Mouse (Mus musculus) neural tube, embryonic 14.5 days (tissue): ENCODE data around the gene C1galt1. TPM values are rescaled to one million over a fixed set of nuclear protein-coding genes. Genes with fewer than 3 reads are reported as not detected.

ENCODE experiments used
- ATAC-seq: fragments of 200-750 bp; cut with Nextera tagmentation; 2 replicates; pipeline ENCODE4 v1.8.0; 2017; ENCODE audit warnings: low read depth, mild to moderate bottlenecking, moderate TSS enrichment, moderate library complexity
- H3K27ac ChIP-seq: fragments of 300-500 bp; sonication (generic); 2 replicates; pipeline ENCODE4 v1.5.1; 2014; ENCODE audit warnings: low read depth, mild to moderate bottlenecking, control low read depth, low read length, moderate library complexity, mixed read lengths
- H3K27me3 ChIP-seq: fragments of 300-500 bp; sonication (generic); 2 replicates; pipeline ENCODE4 v1.6.1; 2014; ENCODE audit warnings: low read length; ENCODE audit not compliant: control insufficient read depth, insufficient read depth
- H3K36me3 ChIP-seq: fragments of 300-500 bp; sonication (generic); 2 replicates; pipeline ENCODE4 v1.6.1; 2014; ENCODE audit warnings: low read length, mixed read lengths; ENCODE audit not compliant: control insufficient read depth, insufficient read depth
- H3K4me1 ChIP-seq: fragments of 300-500 bp; sonication (generic); 2 replicates; pipeline ENCODE4 v1.6.1; 2014; ENCODE audit warnings: low read length; ENCODE audit not compliant: control insufficient read depth, insufficient read depth
- H3K4me2 ChIP-seq: fragments of 300-500 bp; sonication (generic); 2 replicates; pipeline ENCODE4 v1.6.1; 2014; ENCODE audit warnings: mild to moderate bottlenecking, low read depth, low read length, control low read depth
- H3K4me3 ChIP-seq: fragments of 300-500 bp; sonication (generic); 2 replicates; pipeline ENCODE4 v1.5.1; 2014; ENCODE audit warnings: low read depth, low read length, control low read depth, mixed read lengths
- H3K9ac ChIP-seq: fragments of 300-500 bp; sonication (generic); replicated peaks from 2 replicates; pipeline ENCODE4 v1.6.1; 2014; ENCODE audit warnings: low read depth, mild to moderate bottlenecking, control low read depth, low read length, mixed read lengths
- H3K9me3 ChIP-seq: fragments of 300-500 bp; sonication (generic); 2 replicates; pipeline ENCODE4 v1.6.1; 2016; ENCODE audit warnings: low read length; ENCODE audit not compliant: control insufficient read depth
- WGBS: fragments of 180-500 bp; shearing (Covaris S2); extraction: QIAGEN DNeasy Blood & Tissue Kit; methylation state at CpG from one replicate; pipeline ENCODE4 v1.1.7; 2014; 5-methylcytosine and 5-hydroxymethylcytosine counted together
- polyA plus RNA-seq: library from polyadenylated mRNA; unstranded; fragments of >200 nt; fragmentation: Nextera tagmentation; extraction: Ambion mirVana; gene quantifications from 2 replicates; pipeline ENCODE4 v1.2.1, GENCODE M21; 2014

C1galt1 gene
- polyA plus RNA-seq, 1 experiment from 2014 or later, result 3.7 TPM

DNA sequence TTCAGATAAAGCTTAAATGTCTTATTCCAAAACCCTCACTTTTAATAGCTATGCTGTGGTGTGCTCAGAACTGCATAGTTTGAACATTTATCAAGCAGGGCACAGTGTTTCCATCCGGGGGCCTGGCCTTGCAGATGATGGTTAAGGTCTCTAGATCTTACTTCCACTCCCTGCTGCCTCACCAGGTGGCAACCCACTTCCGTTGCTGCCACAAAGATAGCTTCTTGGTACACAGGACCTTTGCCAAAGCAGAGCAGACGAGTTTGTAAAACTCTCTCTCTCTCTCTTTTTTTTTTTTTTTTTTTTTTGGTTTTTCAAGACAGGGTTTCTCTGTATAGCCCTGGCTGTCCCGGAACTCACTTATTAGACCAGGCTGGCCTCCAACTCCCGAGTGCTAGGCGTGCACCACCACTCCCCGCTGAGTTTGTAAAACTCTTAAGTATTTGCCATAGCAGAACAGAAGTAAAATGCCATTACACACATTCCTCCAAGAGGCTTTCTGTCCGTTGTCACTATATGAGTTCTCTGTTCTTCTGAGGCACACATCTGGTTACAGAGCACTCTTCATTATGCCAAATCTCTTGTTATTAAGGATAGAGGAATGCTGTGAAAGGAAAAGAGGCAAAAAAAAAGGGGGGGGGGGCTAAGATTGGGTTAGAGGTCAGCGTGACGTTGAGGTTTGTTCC, 773 bp upstream of the C1galt1 start:
- Histone ChIP-seq H3K4me2 (peak overlapping the region; percentile 29), H3K4me1 (peaks cover 14% of the 10 kb centered on the region; the same call in 1 of the 2 replicates), H3K9me3 (no peaks in the 10 kb centered on the region), H3K27ac (peak overlapping the region; percentile 23; the same call in 1 of the 2 replicates), H3K4me3 (peak overlapping the region; percentile 79), H3K9ac (no peak overlapping the region), H3K27me3 (no peaks in the 10 kb centered on the region), H3K36me3 (no peaks in the 10 kb centered on the region)
- 59% methylated on average over 10 of the region's 10 CpGs for WGBS
- peak; percentile 6 for ATAC-seq

DNA sequence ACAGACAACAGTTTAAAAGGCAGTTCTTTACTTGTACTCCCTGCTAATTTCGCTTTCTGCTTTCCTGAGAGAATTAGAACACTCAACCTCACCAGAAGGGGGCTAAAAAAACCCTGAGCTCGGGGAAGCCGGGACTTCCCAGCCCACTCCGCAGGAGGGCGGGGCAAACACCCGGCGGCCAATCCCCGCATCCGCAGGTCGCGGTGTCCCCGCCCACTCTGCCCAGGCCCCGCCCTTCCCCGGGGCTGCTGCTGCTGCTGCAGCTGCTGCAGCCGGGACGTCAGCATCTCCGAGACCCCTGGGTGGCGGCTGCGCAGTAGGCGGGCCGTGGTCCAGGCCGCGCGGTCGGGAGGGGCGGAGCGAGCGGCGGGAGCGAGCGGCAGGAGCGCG, 235 bp upstream of the C1galt1 start:
- peak; percentile 99 for ATAC-seq
- peaks cover 14% of the 10 kb centered on the region; the same call in 1 of the 2 replicates for H3K4me1 ChIP-seq
- H3K4me3 ChIP-seq, result peak overlapping the region; percentile 79
- WGBS, result under 1% methylated on average over 27 of the region's 33 CpGs
- peak overlapping the region; percentile 89 for H3K27ac ChIP-seq
- H3K9ac ChIP-seq, result peak overlapping the region; percentile 92
- H3K36me3 ChIP-seq, result no peaks in the 10 kb centered on the region
- no peaks in the 10 kb centered on the region for H3K9me3 ChIP-seq
- peak overlapping the region; percentile 29 for H3K4me2 ChIP-seq
- no peaks in the 10 kb centered on the region for H3K27me3 ChIP-seq

GRCm38 (mm10) chr6:7845680-7846017, 1.0 kb downstream of the C1galt1 start:
- peak overlapping the region; percentile 79 for H3K4me3 ChIP-seq
- peak overlapping the region; percentile 61 for H3K4me2 ChIP-seq
- ATAC-seq, result no peak
- no peaks in the 10 kb centered on the region for H3K9me3 ChIP-seq
- peaks cover 14% of the 10 kb centered on the region; the same call in 1 of the 2 replicates for H3K4me1 ChIP-seq
- WGBS, result 25% methylated on average over 6 of the region's 6 CpGs
- H3K9ac ChIP-seq, result no peak overlapping the region
- no peaks in the 10 kb centered on the region for H3K36me3 ChIP-seq
- no peak overlapping the region for H3K27ac ChIP-seq
- H3K27me3 ChIP-seq, result no peaks in the 10 kb centered on the region

- Histone ChIP-seq H3K9ac (no peak overlapping the region), H3K27ac (no peak overlapping the region), H3K4me2 (peak overlapping the region; percentile 6; the same call in 1 of the 2 replicates), H3K36me3 (no peaks in the 10 kb centered on the region), H3K4me1 (peaks cover 14% of the 10 kb centered on the region; the same call in 1 of the 2 replicates), H3K27me3 (no peaks in the 10 kb centered on the region), H3K9me3 (no peaks in the 10 kb centered on the region), H3K4me3 (no peak overlapping the region)
- 79% methylated on average over 8 of the region's 8 CpGs for WGBS
- no peak for ATAC-seq
These were observed 2.2 kb downstream of the C1galt1 start for GRCm38 (mm10) chr6:7846726-7847439.

DNA sequence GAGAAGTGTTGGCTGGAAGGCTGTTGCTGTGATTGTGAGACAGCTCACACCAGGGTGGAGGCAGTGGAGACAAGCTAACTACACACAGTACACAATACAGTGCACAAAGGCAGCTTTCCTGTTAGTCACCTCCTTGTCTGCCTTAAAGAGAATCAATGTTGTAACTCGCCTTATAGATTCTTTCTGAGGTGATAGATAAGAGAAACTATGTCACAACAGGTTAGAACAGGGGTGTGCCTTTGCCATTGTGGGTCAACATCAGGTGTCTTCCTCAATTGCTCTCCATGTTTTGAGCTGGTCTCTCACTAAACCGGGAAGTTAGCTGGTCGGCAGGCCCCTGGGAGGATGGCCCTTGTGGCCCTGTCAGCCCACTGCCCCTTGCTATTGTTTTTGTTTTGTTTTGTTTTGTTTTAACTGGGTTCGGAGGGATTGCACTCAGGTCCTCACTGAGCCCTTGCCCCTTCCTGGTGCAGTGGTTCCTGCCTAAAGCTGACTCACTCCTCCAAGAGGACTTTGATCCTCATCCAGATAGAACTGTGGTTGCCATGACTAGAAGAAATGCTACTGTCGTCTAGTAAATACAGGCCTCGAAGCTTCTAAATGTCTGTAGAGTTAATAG, 3.4 kb downstream of the C1galt1 start:
- Histone ChIP-seq H3K27ac (no peak overlapping the region), H3K4me2 (no peak overlapping the region), H3K4me1 (peaks cover 14% of the 10 kb centered on the region; the same call in 1 of the 2 replicates), H3K36me3 (no peaks in the 10 kb centered on the region), H3K27me3 (no peaks in the 10 kb centered on the region), H3K9me3 (no peaks in the 10 kb centered on the region), H3K9ac (no peak overlapping the region), H3K4me3 (no peak overlapping the region)
- no peak for ATAC-seq
- WGBS, result 72% methylated on average over 6 of the region's 6 CpGs

DNA sequence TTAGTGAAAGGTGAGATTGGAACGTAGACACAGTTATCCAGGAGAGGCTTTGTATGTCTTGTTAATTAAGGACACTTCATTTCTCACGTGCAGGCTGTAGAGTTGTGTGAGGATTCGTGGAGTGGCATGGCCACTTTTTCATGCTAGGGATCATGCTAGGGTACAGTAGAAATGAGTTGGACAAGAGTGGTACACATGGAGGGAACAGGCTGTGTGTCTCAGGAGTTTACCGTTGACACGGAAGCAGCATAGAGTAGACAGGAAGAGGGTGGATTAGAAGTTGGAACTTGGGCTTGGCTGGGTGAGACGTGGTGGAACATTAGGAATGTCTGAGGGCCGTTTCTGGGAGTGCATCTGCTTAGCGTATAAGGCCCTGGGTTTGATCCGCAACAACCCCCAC, 4.1 kb downstream of the C1galt1 start:
- no peak overlapping the region for H3K4me2 ChIP-seq
- peaks cover 14% of the 10 kb centered on the region; the same call in 1 of the 2 replicates for H3K4me1 ChIP-seq
- 91% methylated on average over 9 of the region's 9 CpGs for WGBS
- H3K36me3 ChIP-seq, result no peaks in the 10 kb centered on the region
- no peaks in the 10 kb centered on the region for H3K27me3 ChIP-seq
- no peak overlapping the region for H3K9ac ChIP-seq
- ATAC-seq, result no peak
- H3K9me3 ChIP-seq, result no peaks in the 10 kb centered on the region
- no peak overlapping the region for H3K27ac ChIP-seq
- H3K4me3 ChIP-seq, result no peak overlapping the region

DNA sequence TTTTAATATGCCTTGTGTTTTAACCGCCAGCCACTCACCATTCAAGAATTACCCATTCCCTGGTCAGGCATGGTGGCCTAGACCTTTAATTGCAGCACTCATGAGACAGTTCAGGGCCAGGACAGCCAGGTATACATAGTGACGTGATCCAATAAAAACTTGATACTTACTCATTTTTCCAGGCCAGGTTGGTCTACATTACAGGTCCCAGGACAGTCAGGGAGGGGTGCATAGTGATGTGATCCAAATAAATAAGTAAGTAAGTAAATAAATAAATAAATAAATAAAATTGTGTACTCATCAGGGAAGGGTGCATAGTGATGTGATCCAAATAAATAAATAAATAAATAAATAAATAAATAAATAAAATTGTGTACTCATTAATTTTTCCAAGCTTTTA, 6.4 kb downstream of the C1galt1 start:
- Histone ChIP-seq H3K4me2 (no peak overlapping the region), H3K9ac (no peak overlapping the region), H3K27ac (no peak overlapping the region), H3K4me3 (no peak overlapping the region), H3K4me1 (peaks cover 10% of the 10 kb centered on the region; the same call in 1 of the 2 replicates), H3K9me3 (no peaks in the 10 kb centered on the region), H3K36me3 (no peaks in the 10 kb centered on the region), H3K27me3 (no peaks in the 10 kb centered on the region)
- WGBS, result 90% methylated on average over 2 of the region's 2 CpGs
- no peak for ATAC-seq

DNA sequence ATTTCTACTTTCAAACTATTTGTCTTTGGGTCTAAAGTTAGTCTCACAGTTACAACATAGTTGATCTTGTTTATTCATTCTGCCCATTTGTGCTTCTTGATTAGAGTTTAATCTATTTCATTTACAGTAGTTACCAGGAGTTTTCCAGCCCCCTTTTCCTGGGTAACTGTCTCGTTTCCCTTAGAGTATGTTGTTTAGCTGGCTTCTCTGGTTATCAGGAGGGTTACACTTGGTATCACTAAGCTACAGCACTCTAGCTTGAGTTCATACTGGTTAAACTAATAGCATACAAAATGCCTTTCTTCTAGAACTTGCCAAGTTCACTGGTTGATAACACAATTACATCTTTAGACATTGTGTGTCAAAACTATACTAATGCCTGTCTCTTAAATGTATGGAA, 8.3 kb downstream of the C1galt1 start:
- H3K9me3 ChIP-seq, result no peaks in the 10 kb centered on the region
- no peak overlapping the region for H3K4me2 ChIP-seq
- no peak for ATAC-seq
- no peaks in the 10 kb centered on the region for H3K27me3 ChIP-seq
- H3K27ac ChIP-seq, result no peak overlapping the region
- no peak overlapping the region for H3K4me3 ChIP-seq
- 72% methylated on average over 1 of the region's 1 CpGs for WGBS
- H3K4me1 ChIP-seq, result 0 out of 2 replicates have a peak, but pooled peaks cover under 1% of the 10 kb centered on the region
- no peaks in the 10 kb centered on the region for H3K36me3 ChIP-seq
- no peak overlapping the region for H3K9ac ChIP-seq

DNA sequence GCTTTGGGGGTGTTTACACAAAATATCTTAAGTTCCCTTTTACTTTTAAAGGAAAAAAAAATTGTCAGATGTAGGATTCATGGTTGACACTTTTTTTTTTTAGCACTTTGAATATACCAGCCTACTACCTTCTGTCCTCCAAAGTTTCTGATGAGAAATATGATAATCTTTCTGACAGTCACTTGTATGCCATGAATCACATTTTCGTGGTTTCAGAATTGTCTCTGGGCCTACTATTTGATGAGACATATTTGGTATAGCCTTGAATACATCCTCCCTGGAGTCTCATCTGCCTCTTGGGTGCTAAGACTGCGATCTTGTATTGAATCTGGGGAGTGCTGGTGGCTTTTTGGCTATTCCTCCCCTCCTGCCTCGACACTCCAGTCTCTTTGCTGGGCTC, 8.8 kb downstream of the C1galt1 start:
- H3K9me3 ChIP-seq, result no peaks in the 10 kb centered on the region
- no peak for ATAC-seq
- H3K27ac ChIP-seq, result no peak overlapping the region
- no peak overlapping the region for H3K4me3 ChIP-seq
- 83% methylated on average over 3 of the region's 3 CpGs for WGBS
- H3K9ac ChIP-seq, result no peak overlapping the region
- no peak overlapping the region for H3K4me2 ChIP-seq
- H3K27me3 ChIP-seq, result no peaks in the 10 kb centered on the region
- H3K36me3 ChIP-seq, result no peaks in the 10 kb centered on the region
- H3K4me1 ChIP-seq, result no peaks in the 10 kb centered on the region
